8 mouse cellular contexts compared by ENCODE assay signal in genomic region chr2:35270531-35270984, GRCm38 (mm10). TPM values are rescaled to one million over a fixed set of nuclear protein-coding genes. Genes with fewer than 3 reads are reported as not detected.
A peak's percentile ranks its signal among the peaks of the same experiment; 100 is the strongest.
DNase-seq lines count a peak whose midpoint lies in the region; ATAC-seq lines count a peak whose summit lies in the region.

No protein-coding gene starts in this region.

- DNase-seq in spleen, adult 18-20 months: peak; percentile 37 to 49
- no peak for DNase-seq in spleen, adult 12 weeks (ENCODE audit: low spot score)
- peak; percentile 76 to 79 for DNase-seq in cerebellum, postnatal 10 days
- DNase-seq in frontal cortex, postnatal 36 days (ENCODE audit: low spot score in 2 of 2): peak; percentile 55 to 68
- peak; percentile 75 for DNase-seq in limb, embryonic 11.5 days (ENCODE audit: low spot score)

- ATAC-seq in inflammation-experienced regulatory T-cells, adult 6 months: peak; percentile 63
- no peak for ATAC-seq in limb, embryonic 11.5 days (ENCODE audit: insufficient number of reproducible peaks, low FRiP score, low TSS enrichment, low read depth)
- peak; percentile 61 for ATAC-seq in midbrain, embryonic 13.5 days
- ATAC-seq in stomach, embryonic 15.5 days (ENCODE audit: insufficient read depth, low FRiP score, low read depth): no peak

- no peaks in the 10 kb centered on the region for H3K27me3 ChIP-seq in limb, embryonic 11.5 days (ENCODE audit: control insufficient read depth, insufficient read depth, low read length)
- no peaks in the 10 kb centered on the region for H3K27me3 ChIP-seq in midbrain, embryonic 13.5 days
- no peaks in the 10 kb centered on the region for H3K27me3 ChIP-seq in stomach, embryonic 15.5 days (replicated peaks)

- no peak overlapping the region for H3K9ac ChIP-seq in limb, embryonic 11.5 days (ENCODE audit: low read length)
- H3K9ac ChIP-seq in midbrain, embryonic 13.5 days (replicated peaks): no peak overlapping the region
- H3K9ac ChIP-seq in stomach, embryonic 15.5 days: no peak overlapping the region

- WGBS in limb, embryonic 11.5 days: 22% methylated on average over 10 of the region's 10 CpGs
- 9% methylated on average over 10 of the region's 10 CpGs for WGBS in midbrain, embryonic 13.5 days
- 17% methylated on average over 10 of the region's 10 CpGs for WGBS in stomach, embryonic 15.5 days

- no peaks in the 10 kb centered on the region for H3K9me3 ChIP-seq in limb, embryonic 11.5 days (ENCODE audit: control insufficient read depth, low read length)
- H3K9me3 ChIP-seq in midbrain, embryonic 13.5 days: no peaks in the 10 kb centered on the region
- no peaks in the 10 kb centered on the region for H3K9me3 ChIP-seq in stomach, embryonic 15.5 days

- no peak overlapping the region for H3K4me2 ChIP-seq in limb, embryonic 11.5 days (ENCODE audit: low read depth, severe bottlenecking)
- H3K4me2 ChIP-seq in midbrain, embryonic 13.5 days (replicated peaks): peak overlapping the region; percentile 26; the same call in 1 of the 2 replicates
- H3K4me2 ChIP-seq in stomach, embryonic 15.5 days: peak overlapping the region; percentile 31; the same call in 1 of the 2 replicates

- H3K36me3 ChIP-seq in limb, embryonic 11.5 days (ENCODE audit: control insufficient read depth, insufficient read depth, low read length): no peaks in the 10 kb centered on the region
- H3K36me3 ChIP-seq in midbrain, embryonic 13.5 days: no peaks in the 10 kb centered on the region
- H3K36me3 ChIP-seq in stomach, embryonic 15.5 days: no peaks in the 10 kb centered on the region

- H3K4me1 ChIP-seq in limb, embryonic 11.5 days (ENCODE audit: control insufficient read depth, insufficient read depth, low read length): peaks cover 21% of the 10 kb centered on the region; the same call in 1 of the 2 replicates
- H3K4me1 ChIP-seq in midbrain, embryonic 13.5 days (replicated peaks): 0 out of 2 replicates have a peak, but pooled peaks cover 4% of the 10 kb centered on the region
- H3K4me1 ChIP-seq in stomach, embryonic 15.5 days: peaks cover 64% of the 10 kb centered on the region

- H3K27ac ChIP-seq in limb, embryonic 11.5 days (replicated peaks; ENCODE audit: low read depth, low read length): no peak overlapping the region
- no peak overlapping the region for H3K27ac ChIP-seq in midbrain, embryonic 13.5 days
- H3K27ac ChIP-seq in stomach, embryonic 15.5 days: peak overlapping the region; percentile 92

- no peak overlapping the region for H3K4me3 ChIP-seq in limb, embryonic 11.5 days (ENCODE audit: low read depth, low read length)
- H3K4me3 ChIP-seq in midbrain, embryonic 13.5 days (replicated peaks): no peak overlapping the region
- H3K4me3 ChIP-seq in stomach, embryonic 15.5 days (replicated peaks): no peak overlapping the region

RNA-seq across cellular contexts. Expression of gene Gsn, which starts 14.4 kb away (rescaled TPM):
- polyA plus RNA-seq in inflammation-experienced regulatory T-cells, adult 6 months (2017; shearing (Covaris generic)): 10 to 100 TPM; 16.2 to 28.8 (median 25.4) TPM
- polyA plus RNA-seq in limb, embryonic 11.5 days (2014; fragmentation: Nextera tagmentation; extraction: Ambion mirVana): 26.0 and 31.8 TPM in 2 replicates
- polyA plus RNA-seq in midbrain, embryonic 13.5 days (2015; fragmentation: Nextera tagmentation; extraction: Ambion mirVana): 14.1 and 18.0 TPM in 2 replicates
- polyA plus RNA-seq in stomach, embryonic 15.5 days (2015; fragmentation: Nextera tagmentation; extraction: Ambion mirVana): 233 and 253 TPM in 2 replicates

Comparison
In these comparisons a context has a peak if more than half of its experiments do, and no peak if none do; other contexts are left out.
1. ATAC-seq: peak in inflammation-experienced regulatory T-cells, adult 6 months (single experiment) and midbrain, embryonic 13.5 days (single experiment); none in limb, embryonic 11.5 days (single experiment) and stomach, embryonic 15.5 days (single experiment).